Mouse (Mus musculus): ENCODE results near the gene Slc25a11.

- no peak for TF ChIP-seq EP300 (IDR thresholded peaks at IDR 0.05; ENCODE audit: low read depth)
- peak; percentile 83 for TF ChIP-seq CTCF (IDR thresholded peaks at IDR 0.05; ENCODE audit: low read depth)
Observed at GRCm38 (mm10) chr11:70625473-70625872, 21.8 kb downstream of the Slc25a11 start.

Measured in liver, embryonic 14.5 days (tissue).